ENCODE assay signal across 19 mouse cellular contexts in genomic region chr16:30395136-30395535, GRCm38 (mm10). TPM values are rescaled to one million over a fixed set of nuclear protein-coding genes. Genes with fewer than 3 reads are reported as not detected.
A peak's percentile ranks its signal among the peaks of the same experiment; 100 is the strongest.
DNase-seq lines count a peak whose midpoint lies in the region; ATAC-seq and TF ChIP-seq lines count a peak whose summit lies in the region.
"Had no signal": no experiment of that assay in that cellular context is flagged by ENCODE, and none has a peak within 500 bp of the region (broad histone marks: within the 10 kb centered on the region; RNA-seq: fewer than 3 reads in every experiment).

No protein-coding gene starts in this region.

- H3K4me2 ChIP-seq in lung, postnatal 0 days (replicated peaks; ENCODE audit: low read depth, low read length): no peak overlapping the region
- H3K4me2 ChIP-seq: hindbrain, embryonic 15.5 days; liver, embryonic 15.5 days; midbrain, embryonic 15.5 days; neural tube, embryonic 13.5 days had no signal

- ATAC-seq in lung, postnatal 0 days: no peak
- ATAC-seq in granulocyte monocyte progenitor cell, adult 5-6 weeks (replicated peaks; ENCODE audit: poor library complexity, severe bottlenecking): peak; percentile 93
- ATAC-seq: forebrain, postnatal 0 days; midbrain, embryonic 15.5 days had no signal

- intact Hi-C loops in left cerebral cortex, adult 2 months (cut with DNase I): no loop called here

- peak; percentile 20 for DNase-seq in lung, postnatal 36 days
- no peak for DNase-seq in lung, postnatal 0 days (ENCODE audit: low spot score)
- DNase-seq in splenic B cell, adult 2 months (ENCODE audit: low read depth, low spot score): peak; percentile 32
- DNase-seq in layer of hippocampus, adult 2 months (ENCODE audit: low spot score in 2 of 2): no peak
- no peak for DNase-seq in left cerebral cortex, adult 2 months (ENCODE audit: extremely low spot score in 1 of 2, low spot score in 2 of 2)
- DNase-seq: adrenal gland, postnatal 10 days; cerebellum, adult 9-11 months; forebrain, postnatal 0 days; gastrocnemius, postnatal 25 days; kidney, adult 8-10 months; kidney, postnatal 25 days; right cerebral cortex, postnatal 4 days had no signal

- no peak for TF ChIP-seq POLR2A in bone marrow macrophage, adult 2 months (IDR thresholded peaks at IDR 0.05; ENCODE audit: borderline replicate concordance, low read depth, low read length)

- H3K9me3 ChIP-seq in lung, postnatal 0 days (ENCODE audit: low read length): no peaks in the 10 kb centered on the region
- H3K9me3 ChIP-seq: hindbrain, embryonic 15.5 days; liver, embryonic 15.5 days; midbrain, embryonic 15.5 days; neural tube, embryonic 13.5 days had no signal

- H3K4me3 ChIP-seq in lung, postnatal 0 days (ENCODE audit: low read depth, low read length): no peak overlapping the region
- H3K4me3 ChIP-seq in bone marrow macrophage, adult 2 months (ENCODE audit: insufficient read depth, low read length): no peak overlapping the region
- no peak overlapping the region for H3K4me3 ChIP-seq in layer of hippocampus, adult 2 months
- no peak overlapping the region for H3K4me3 ChIP-seq in left cerebral cortex, adult 2 months
- H3K4me3 ChIP-seq: hindbrain, embryonic 15.5 days; liver, embryonic 15.5 days; midbrain, embryonic 15.5 days; myocyte; neural tube, embryonic 13.5 days had no signal

- H3K4me1 ChIP-seq in lung, postnatal 0 days (ENCODE audit: insufficient read depth, low read depth, low read length): peaks cover 5% of the 10 kb centered on the region; the same call in 1 of the 2 replicates
- peaks cover 23% of the 10 kb centered on the region for H3K4me1 ChIP-seq in bone marrow macrophage, adult 2 months (ENCODE audit: control insufficient read depth, insufficient read depth, low read length)
- H3K4me1 ChIP-seq: hindbrain, embryonic 15.5 days; midbrain, embryonic 15.5 days; neural tube, embryonic 13.5 days had no signal

- no peak for TF ChIP-seq CTCF in lung, postnatal 0 days (IDR thresholded peaks at IDR 0.05)
- no peak for TF ChIP-seq CTCF in bone marrow macrophage, adult 2 months (IDR thresholded peaks at IDR 0.05; ENCODE audit: low read depth, low read length)
- no peak for TF ChIP-seq CTCF in layer of hippocampus, adult 2 months (conservative IDR thresholded peaks at IDR 0.05)
- no peak for TF ChIP-seq CTCF in left cerebral cortex, adult 2 months (IDR thresholded peaks at IDR 0.05)

- H3K27ac ChIP-seq in lung, postnatal 0 days (ENCODE audit: low read length): no peak overlapping the region
- H3K27ac ChIP-seq in bone marrow macrophage, adult 2 months (ENCODE audit: insufficient read depth, low read depth, low read length): peak overlapping the region; percentile 69
- H3K27ac ChIP-seq in layer of hippocampus, adult 2 months: no peak overlapping the region
- H3K27ac ChIP-seq in left cerebral cortex, adult 2 months: no peak overlapping the region
- H3K27ac ChIP-seq: hindbrain, embryonic 15.5 days; liver, embryonic 15.5 days; midbrain, embryonic 15.5 days; neural tube, embryonic 13.5 days had no signal

- no peak overlapping the region for H3K9ac ChIP-seq in lung, postnatal 0 days (replicated peaks; ENCODE audit: low read depth)
- H3K9ac ChIP-seq: forebrain, postnatal 0 days; hindbrain, embryonic 15.5 days; liver, embryonic 15.5 days; midbrain, embryonic 15.5 days; neural tube, embryonic 13.5 days had no signal

- H3K36me3 ChIP-seq in lung, postnatal 0 days (ENCODE audit: insufficient read depth, low read length): no peaks in the 10 kb centered on the region
- H3K36me3 ChIP-seq in splenic B cell, adult 2 months (ENCODE audit: control insufficient read depth, insufficient read depth, low read length, poor library complexity, severe bottlenecking): no peaks in the 10 kb centered on the region
- H3K36me3 ChIP-seq: hindbrain, embryonic 15.5 days; liver, embryonic 15.5 days; midbrain, embryonic 15.5 days; neural tube, embryonic 13.5 days had no signal

- H3K27me3 ChIP-seq in lung, postnatal 0 days (replicated peaks; ENCODE audit: insufficient read depth, low read length): no peaks in the 10 kb centered on the region
- no peaks in the 10 kb centered on the region for H3K27me3 ChIP-seq in splenic B cell, adult 2 months (ENCODE audit: control insufficient read depth, insufficient read depth, low read length, poor library complexity, severe bottlenecking)
- H3K27me3 ChIP-seq: hindbrain, embryonic 15.5 days; liver, embryonic 15.5 days; midbrain, embryonic 15.5 days had no signal

- TF ChIP-seq EP300 in lung, postnatal 0 days (IDR thresholded peaks at IDR 0.05): no peak

- 70% methylated on average over 2 of the region's 2 CpGs for WGBS in lung, postnatal 0 days

RNA-seq across cellular contexts. Expression of gene Atp13a3, which starts 10.6 kb away (rescaled TPM):
- polyA plus RNA-seq in lung, postnatal 0 days (2015; fragmentation: Nextera tagmentation; extraction: Ambion mirVana): 18.9 and 19.3 TPM in 2 replicates
- 39.1 and 46.6 TPM in 2 replicates for polyA plus RNA-seq in bone marrow macrophage, adult 2 months (2012; ENCODE audit: insufficient read depth, insufficient read length, missing spikeins)
- 87.1 and 94.5 TPM in 2 replicates for total RNA-seq in granulocyte monocyte progenitor cell, adult 5-6 weeks (2014; fragmentation: Nextera tagmentation)
- total RNA-seq in granulocyte monocyte progenitor cell, adult 5-6 weeks (2017): 74.9 and 93.0 TPM in 2 replicates
- total RNA-seq in layer of hippocampus, adult 2 months (2021): 10 to 100 TPM; 68.2 to 72.4 TPM
- 10 to 100 TPM; 71.3 to 73.7 TPM for total RNA-seq in left cerebral cortex, adult 2 months (2021)

Comparison
In these comparisons a context has a peak if more than half of its experiments do, and no peak if none do; other contexts are left out.
1. DNase-seq: peak in lung, postnatal 36 days (single experiment) and splenic B cell, adult 2 months (single experiment); none in lung, postnatal 0 days (single experiment), layer of hippocampus, adult 2 months (0 of 2) and left cerebral cortex, adult 2 months (0 of 2).